Mouse (Mus musculus) hindbrain, postnatal 0 days (tissue): ENCODE measurements around the gene G0s2. TPM values are rescaled to one million over a fixed set of nuclear protein-coding genes. Genes with fewer than 3 reads are reported as not detected.

Experiments
- ATAC-seq: fragments of 200-750 bp; cut with Nextera tagmentation; 2 replicates; pipeline ENCODE4 v1.8.0; 2017; ENCODE audit warnings: mild to moderate bottlenecking, moderate TSS enrichment, moderate library complexity
- DNase-seq: peaks from one replicate; pipeline ENCODE4 v3.0.0-alpha.2; 2015; ENCODE audit warnings: low spot score
- H3K27ac ChIP-seq: fragments of 300-500 bp; sonication (generic); 2 replicates; pipeline ENCODE4 v1.5.1; 2014; ENCODE audit warnings: mild to moderate bottlenecking
- H3K27me3 ChIP-seq: fragments of 300-500 bp; sonication (generic); 2 replicates; pipeline ENCODE4 v1.6.1; 2014; ENCODE audit warnings: low read length, mixed read lengths; ENCODE audit not compliant: insufficient read depth
- H3K36me3 ChIP-seq: fragments of 300-500 bp; sonication (generic); 2 replicates; pipeline ENCODE4 v1.6.1; 2014; ENCODE audit warnings: low read length, mixed read lengths; ENCODE audit not compliant: insufficient read depth
- H3K4me1 ChIP-seq: fragments of 300-500 bp; sonication (generic); 2 replicates; pipeline ENCODE4 v1.6.1; 2014; ENCODE audit warnings: antibody characterized with exemption, low read length, mixed read lengths; ENCODE audit not compliant: insufficient read depth
- H3K4me2 ChIP-seq: fragments of 300-500 bp; sonication (generic); 2 replicates; pipeline ENCODE4 v1.6.1; 2014; ENCODE audit warnings: low read depth, mild to moderate bottlenecking, low read length, moderate library complexity, mixed read lengths
- H3K4me3 ChIP-seq: fragments of 300-500 bp; sonication (generic); 2 replicates; pipeline ENCODE4 v1.5.1; 2014; ENCODE audit warnings: low read length
- H3K9ac ChIP-seq: fragments of 300-500 bp; sonication (generic); replicated peaks from 2 replicates; pipeline ENCODE4 v1.6.1; 2014; ENCODE audit warnings: mild to moderate bottlenecking, low read length, moderate library complexity, mixed read lengths
- H3K9me3 ChIP-seq: fragments of 300-500 bp; sonication (generic); 2 replicates; pipeline ENCODE4 v1.6.1; 2016; ENCODE audit warnings: low read length, mixed read lengths
- CTCF ChIP-seq: IDR thresholded peaks from 2 replicates; pipeline ENCODE4 v1.5.1; 2016; ENCODE audit warnings: antibody characterized with exemption, control low read depth, low read depth
- WGBS: fragments of 180-500 bp; shearing (Covaris S2); extraction: QIAGEN DNeasy Blood & Tissue Kit; methylation state at CpG from one replicate; pipeline ENCODE4 v1.1.7; 2014; 5-methylcytosine and 5-hydroxymethylcytosine counted together
- polyA plus RNA-seq: library from polyadenylated mRNA; unstranded; fragments of >200 nt; fragmentation: Nextera tagmentation; extraction: Ambion mirVana; gene quantifications from 2 replicates; pipeline ENCODE4 v1.2.1, GENCODE M21; 2015
- total RNA-seq: library from RNA; depleted of rRNA; stranded (reverse); fragments of >200 nt; gene quantifications from 2 replicates; pipeline ENCODE4 v1.2.3, GENCODE M21; 2014

The G0s2 gene
- total and polyA plus RNA-seq, 2 experiments from 2014 or later: 7.0 to 7.4 TPM

DNA sequence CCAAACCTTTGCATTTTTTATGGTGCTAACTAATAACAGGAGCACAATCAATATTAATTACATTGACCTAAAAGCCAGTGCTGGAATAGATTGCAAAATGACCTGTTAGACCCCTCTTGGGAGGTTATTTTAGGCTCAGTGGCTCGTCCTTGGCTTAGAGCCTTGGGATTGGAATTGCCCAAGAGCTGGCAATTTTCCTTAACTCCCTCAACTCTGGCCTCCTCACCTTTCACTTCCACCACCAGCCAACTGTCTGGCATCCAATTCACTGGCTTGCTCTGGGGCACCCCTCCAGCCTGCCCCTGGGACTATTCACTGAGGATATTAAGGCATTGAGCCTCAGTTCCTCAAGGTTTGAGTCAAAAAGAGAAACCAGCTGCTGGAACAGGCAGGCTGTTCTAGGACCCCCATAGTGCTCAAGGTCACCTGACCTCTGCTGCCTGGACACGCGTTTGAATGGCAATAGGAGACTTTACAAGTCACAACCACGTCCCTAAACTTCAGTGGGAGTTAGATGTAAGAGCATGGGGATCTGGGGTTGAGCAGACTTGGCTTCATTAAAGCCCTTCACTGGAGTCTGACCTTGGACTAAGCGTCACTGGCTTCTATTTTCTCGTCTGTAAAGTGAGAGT, 5.5 kb upstream of the G0s2 start:
- Histone ChIP-seq H3K4me2 (no peak overlapping the region), H3K9ac (no peak overlapping the region), H3K4me3 (no peak overlapping the region), H3K4me1 (peaks cover 2% of the 10 kb centered on the region; the same call in 1 of the 2 replicates), H3K27me3 (no peaks in the 10 kb centered on the region), H3K9me3 (no peaks in the 10 kb centered on the region), H3K36me3 (no peaks in the 10 kb centered on the region), H3K27ac (no peak overlapping the region)
- 34% methylated on average over 6 of the region's 6 CpGs for WGBS
- DNase-seq (no peak), ATAC-seq (no peak)
- TF ChIP-seq CTCF: no peak

DNA sequence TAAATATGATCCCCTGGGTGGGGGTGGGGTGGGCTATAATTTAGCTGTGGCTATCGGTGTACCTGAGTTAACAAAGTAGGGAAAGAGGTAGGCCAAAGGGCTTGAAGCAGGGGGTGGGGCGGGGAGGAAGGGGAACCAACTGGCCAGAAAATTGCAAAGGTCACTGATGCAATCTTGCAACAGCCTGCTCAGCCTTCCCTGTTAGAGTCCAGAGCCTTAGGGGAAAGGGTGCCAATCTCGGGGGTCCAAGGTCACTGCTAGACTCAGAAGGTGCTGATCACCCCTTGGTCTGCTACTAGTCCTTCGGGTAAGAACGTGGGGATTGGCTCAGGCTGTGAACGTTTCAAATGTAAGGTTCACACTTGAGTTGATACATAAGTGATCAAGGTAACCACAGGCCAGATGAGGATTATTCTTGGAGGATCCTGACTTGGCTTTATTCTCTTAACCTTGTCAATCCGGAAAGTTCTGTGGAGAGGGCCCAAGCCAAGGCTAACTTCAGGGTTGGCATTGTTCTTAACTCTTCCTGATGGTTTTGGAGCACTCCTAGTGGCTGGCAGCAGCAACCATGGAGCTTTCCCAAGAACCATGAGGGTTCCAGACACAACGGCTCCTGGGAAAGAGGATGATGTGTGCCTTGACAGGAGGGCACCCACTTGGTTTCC, 1.5 kb upstream of the G0s2 start:
- Histone ChIP-seq H3K27me3 (no peaks in the 10 kb centered on the region), H3K4me2 (no peak overlapping the region), H3K4me1 (peaks cover 6% of the 10 kb centered on the region; the same call in 1 of the 2 replicates), H3K4me3 (no peak overlapping the region), H3K27ac (no peak overlapping the region), H3K9me3 (no peaks in the 10 kb centered on the region), H3K9ac (no peak overlapping the region), H3K36me3 (no peaks in the 10 kb centered on the region)
- DNase-seq: no peak
- 82% methylated on average over 8 of the region's 8 CpGs for WGBS
- no peak for TF ChIP-seq CTCF
- no peak for ATAC-seq

DNA sequence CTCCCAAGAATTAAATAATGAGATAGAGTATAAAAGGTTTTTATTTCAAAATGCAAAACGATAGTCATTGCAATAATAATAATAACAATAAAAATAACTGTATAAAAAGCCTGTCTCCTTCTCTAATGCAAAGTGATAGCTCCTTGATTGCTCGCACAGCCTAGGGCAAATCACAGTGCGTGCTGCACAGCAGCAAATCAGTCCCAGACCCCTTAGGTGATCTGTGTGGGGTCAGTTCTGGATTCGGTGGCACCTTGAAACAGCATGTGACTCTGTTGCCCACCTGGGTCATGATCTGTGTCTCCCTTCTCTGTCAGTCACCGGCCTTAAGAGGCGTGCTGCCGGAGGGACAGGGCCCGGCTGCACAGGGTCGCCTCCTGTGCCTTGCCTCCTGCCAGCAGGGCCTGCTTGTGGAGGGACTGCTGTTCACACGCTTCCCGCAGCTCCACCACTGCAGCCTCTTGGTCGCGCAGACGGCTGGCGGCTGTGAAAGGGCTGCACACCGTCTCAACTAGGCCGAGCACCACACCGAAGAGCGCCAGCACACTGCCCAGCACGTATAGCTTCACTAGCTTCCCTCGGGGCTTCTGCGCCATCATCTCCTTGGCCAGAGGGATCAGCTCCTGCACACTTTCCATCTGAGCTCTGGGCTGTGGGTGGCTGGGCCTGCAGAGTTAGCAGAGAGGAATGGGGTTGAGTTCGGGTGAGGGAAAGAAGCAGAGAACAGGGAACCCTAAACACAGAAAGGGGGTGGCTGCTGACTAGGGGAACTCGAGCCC, 691 bp downstream of the G0s2 start:
- Histone ChIP-seq H3K9ac (peak overlapping the region; percentile 40), H3K4me3 (peak overlapping the region; percentile 25), H3K27ac (peak overlapping the region; percentile 78), H3K36me3 (no peaks in the 10 kb centered on the region), H3K27me3 (no peaks in the 10 kb centered on the region), H3K4me2 (peak overlapping the region; percentile 52), H3K4me1 (0 out of 2 replicates have a peak, but pooled peaks cover 4% of the 10 kb centered on the region), H3K9me3 (no peaks in the 10 kb centered on the region)
- WGBS: 16% methylated on average over 24 of the region's 24 CpGs
- ATAC-seq: peak; percentile 68
- DNase-seq: peak; percentile 55
- no peak for TF ChIP-seq CTCF

DNA sequence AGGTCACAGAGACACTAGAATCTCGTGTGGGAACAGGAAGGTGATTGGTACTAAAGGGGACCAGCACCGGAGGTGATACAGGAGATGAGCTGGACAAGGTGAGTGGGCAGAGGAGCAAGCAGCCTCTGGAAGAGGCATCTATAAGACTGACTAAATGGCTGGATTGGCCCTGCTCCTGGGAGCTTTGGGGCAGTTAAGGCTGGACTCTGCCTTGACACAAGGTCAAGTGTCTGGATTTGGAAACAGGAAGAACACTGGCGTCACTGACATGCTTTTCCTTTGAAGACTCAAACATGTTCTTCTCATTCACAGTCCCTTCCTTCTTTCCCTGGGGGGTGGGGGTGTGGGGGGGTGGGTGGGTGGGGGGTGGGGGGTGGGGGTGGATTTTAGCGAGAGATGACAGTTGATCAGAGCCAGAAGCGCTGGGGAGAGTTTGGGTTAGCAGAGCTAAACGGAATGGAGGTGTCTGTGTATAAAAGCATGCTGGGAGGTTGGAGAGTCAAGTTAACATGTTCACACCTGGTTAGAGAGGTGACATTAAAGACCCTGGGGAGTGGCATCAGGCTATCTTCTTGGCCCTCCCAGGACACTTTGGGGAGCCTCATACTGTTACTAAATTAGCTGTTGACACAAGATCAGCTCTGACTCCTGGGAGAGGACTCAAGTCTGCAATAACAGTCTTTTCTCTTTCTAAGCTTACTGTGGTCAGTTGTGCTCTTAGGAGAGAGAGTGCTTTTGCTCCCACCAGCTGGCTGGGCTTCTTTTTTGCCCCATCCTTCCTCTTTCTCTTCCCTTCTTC, 1.9 kb downstream of the G0s2 start:
- ATAC-seq (no peak), DNase-seq (no peak)
- TF ChIP-seq CTCF: no peak
- Histone ChIP-seq H3K27ac (no peak overlapping the region), H3K9me3 (no peaks in the 10 kb centered on the region), H3K27me3 (no peaks in the 10 kb centered on the region), H3K4me3 (no peak overlapping the region), H3K4me1 (0 out of 2 replicates have a peak, but pooled peaks cover 4% of the 10 kb centered on the region), H3K36me3 (no peaks in the 10 kb centered on the region), H3K4me2 (no peak overlapping the region), H3K9ac (no peak overlapping the region)
- 66% methylated on average over 5 of the region's 6 CpGs for WGBS

DNA sequence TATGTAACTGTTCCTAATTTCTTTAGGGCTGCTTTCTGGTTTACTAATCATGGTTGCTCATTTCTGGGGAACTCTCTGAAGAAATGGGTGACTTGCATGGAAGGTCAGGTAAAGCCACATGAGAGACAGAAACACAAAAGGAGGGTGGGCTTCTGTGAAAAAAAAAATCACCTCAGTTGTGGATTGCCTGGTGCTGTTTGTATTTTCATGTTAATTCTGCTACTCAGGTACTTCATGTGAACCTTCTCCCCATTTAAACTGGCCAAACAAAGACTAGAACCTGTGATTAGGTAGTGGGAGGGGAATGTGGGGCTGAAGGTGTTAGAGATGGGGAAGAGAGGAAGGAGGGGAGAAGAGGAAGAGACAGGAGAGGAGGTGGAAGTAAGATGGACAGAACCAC, 7.3 kb downstream of the G0s2 start:
- no peaks in the 10 kb centered on the region for H3K27me3 ChIP-seq
- H3K4me3 ChIP-seq: no peak overlapping the region
- no peak overlapping the region for H3K9ac ChIP-seq
- no peak for TF ChIP-seq CTCF
- H3K36me3 ChIP-seq: no peaks in the 10 kb centered on the region
- no peaks in the 10 kb centered on the region for H3K9me3 ChIP-seq
- H3K4me1 ChIP-seq: no peaks in the 10 kb centered on the region
- DNase-seq (no peak), ATAC-seq (no peak)
- H3K27ac ChIP-seq: no peak overlapping the region
- no peak overlapping the region for H3K4me2 ChIP-seq

DNA sequence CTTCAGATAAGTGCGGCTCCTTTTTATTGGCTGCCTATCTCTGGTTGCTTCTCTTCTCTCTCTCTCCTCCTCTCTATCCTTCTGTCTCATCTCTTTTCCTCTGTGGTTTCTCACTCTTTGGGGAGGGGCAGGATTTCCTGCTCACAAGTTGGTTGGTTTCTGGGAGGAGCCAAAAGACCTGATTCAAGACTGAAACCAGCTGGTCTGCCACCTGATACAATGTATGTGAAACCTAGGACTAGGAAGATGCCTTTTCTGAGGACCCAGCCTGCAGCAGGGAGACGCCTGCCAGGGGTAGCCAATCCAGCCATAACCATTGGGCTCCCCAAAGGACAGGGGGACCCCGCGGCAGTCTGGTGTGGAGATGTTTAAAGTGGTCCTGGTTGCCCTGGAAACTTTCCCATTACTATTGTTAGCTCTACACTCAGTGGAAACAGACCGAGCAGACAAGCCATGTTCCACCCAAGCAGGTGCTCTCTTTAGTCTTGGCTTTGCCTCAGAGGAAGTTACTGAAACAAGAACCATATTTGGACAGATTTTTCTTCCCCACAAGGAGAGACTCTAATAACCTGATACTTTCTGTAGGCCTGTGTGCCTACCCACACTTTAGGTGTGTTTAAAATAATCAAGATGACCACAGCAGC, 8.9 kb downstream of the G0s2 start, which contains the start of gene Hsd11b1:
Gene Hsd11b1 (minus strand): TSS at position 121 of the 644 bp plus-strand sequence.
- no peak within 1 kb of the TSS for H3K4me2 ChIP-seq
- H3K9me3 ChIP-seq: no peaks in the 10 kb centered on the region
- TF ChIP-seq CTCF: no peak
- ATAC-seq (no peak), DNase-seq (no peak)
- H3K4me1 ChIP-seq: no peaks in the 10 kb centered on the region
- H3K4me3 ChIP-seq: no peak within 1 kb of the TSS
- no peaks in the 10 kb centered on the region for H3K27me3 ChIP-seq
- no peak within 1 kb of the TSS for H3K9ac ChIP-seq
- H3K36me3 ChIP-seq: no peaks in the 10 kb centered on the region
- no peak within 1 kb of the TSS for H3K27ac ChIP-seq
- 62% methylated on average over 5 of the region's 5 CpGs for WGBS
